ENCODE assay signal across 7 mouse cellular contexts in genomic region chr6:38066215-38066614, GRCm38 (mm10). TPM values are rescaled to one million over a fixed set of nuclear protein-coding genes. Genes with fewer than 3 reads are reported as not detected.
A peak's percentile ranks its signal among the peaks of the same experiment; 100 is the strongest.
DNase-seq lines count a peak whose midpoint lies in the region; ATAC-seq and TF ChIP-seq lines count a peak whose summit lies in the region.

No protein-coding gene starts in this region.

- H3K9ac ChIP-seq in hindbrain, embryonic 13.5 days = 0 out of 2 replicates have a peak overlapping the region, but pooled peaks have one; percentile 19

- in situ Hi-C loops in Patski (cut with MboI; ENCODE audit: low pct_unique_long_range_greater_than_20kb) = loop anchor here (10.0 kb wide), 1 partner anchor 601 kb away; no protein-coding TSS in a partner anchor

- H3K36me3 ChIP-seq in hindbrain, embryonic 13.5 days = no peaks in the 10 kb centered on the region

- 0 out of 2 replicates have a peak overlapping the region, but pooled peaks have one; percentile 13 for H3K4me2 ChIP-seq in hindbrain, embryonic 13.5 days

- TF ChIP-seq CTCF in Patski (IDR thresholded peaks at IDR 0.05) = peak; percentile 63

- no peak for DNase-seq in Patski (ENCODE audit: low read depth, low spot score)
- DNase-seq in cerebellum, adult 11-12 months = peak; percentile 53
- peak; percentile 20 to 77 for DNase-seq in frontal cortex, adult 2 months (ENCODE audit: extremely low spot score in 1 of 2, low spot score in 1 of 2)
- peak; percentile 60 to 76 for DNase-seq in layer of hippocampus, postnatal 10 days (ENCODE audit: low spot score in 2 of 2)
- peak; percentile 58 to 68 for DNase-seq in lung, postnatal 4 days
- DNase-seq in right cerebral cortex, adult 18-20 months = peak; percentile 59

- POLR2A ChIA-PET in Patski (lab: Charles Lee) = no interaction called here

- H3K27me3 ChIP-seq in Patski = no peaks in the 10 kb centered on the region
- no peaks in the 10 kb centered on the region for H3K27me3 ChIP-seq in hindbrain, embryonic 13.5 days

- H3K9me3 ChIP-seq in hindbrain, embryonic 13.5 days = no peaks in the 10 kb centered on the region

- peaks cover 10% of the 10 kb centered on the region for H3K4me1 ChIP-seq in hindbrain, embryonic 13.5 days (replicated peaks)

- H3K4me3 ChIP-seq in hindbrain, embryonic 13.5 days = no peak overlapping the region

- ATAC-seq in Patski = no peak
- ATAC-seq in hindbrain, embryonic 13.5 days (ENCODE audit: low FRiP score) = peak; percentile 91

- CTCF ChIA-PET in Patski (lab: Charles Lee) = interaction anchor here (0.7 to 1.6 kb wide), 8 partner anchors 10 to 90 kb away, joined by 3 to 6 read pairs (median 4); no protein-coding TSS in a partner anchor

- H3K27ac ChIP-seq in hindbrain, embryonic 13.5 days = peak overlapping the region; percentile 37; the same call in 1 of the 2 replicates

- WGBS in hindbrain, embryonic 13.5 days = 6% methylated on average over 5 of the region's 5 CpGs

RNA-seq across cellular contexts. Expression of gene Svopl, which starts 19.4 kb away (rescaled TPM):
- not detected for polyA plus RNA-seq in Patski (2021)
- 0.08 and 0.21 TPM in 2 replicates for polyA plus RNA-seq in frontal cortex, adult 2 months (2012; rRNA removed)
- polyA plus RNA-seq in hindbrain, embryonic 13.5 days (2015; fragmentation: Nextera tagmentation; extraction: Ambion mirVana) = 1.5 and 3.1 TPM in 2 replicates
- total RNA-seq in layer of hippocampus, postnatal 10 days (2021) = under 1 TPM; 0.31 to 0.50 TPM

RNA-seq across cellular contexts. Expression of gene Tmem213, which starts 42.8 kb away (rescaled TPM):
- polyA plus RNA-seq in Patski (2021) = not detected
- polyA plus RNA-seq in frontal cortex, adult 2 months (2012; rRNA removed) = not detected in 2 replicates
- not detected in 2 replicates for polyA plus RNA-seq in hindbrain, embryonic 13.5 days (2015; fragmentation: Nextera tagmentation; extraction: Ambion mirVana)
- not detected for total RNA-seq in layer of hippocampus, postnatal 10 days (2021)

RNA-seq across cellular contexts. Expression of gene Atp6v0a4, which starts 58.2 kb away (rescaled TPM):
- polyA plus RNA-seq in Patski (2021) = 2.5 TPM
- polyA plus RNA-seq in frontal cortex, adult 2 months (2012; rRNA removed) = 0.18 and 0.23 TPM in 2 replicates
- polyA plus RNA-seq in hindbrain, embryonic 13.5 days (2015; fragmentation: Nextera tagmentation; extraction: Ambion mirVana) = 0.18 and 0.34 TPM in 2 replicates
- 1 to 10 TPM; 4.5 to 4.6 TPM for total RNA-seq in layer of hippocampus, postnatal 10 days (2021)
